Mouse (Mus musculus) liver, embryonic 14.5 days (tissue): ENCODE measurements at regions not wholly inside any gene's neighbourhood (a gene's known extent, or its start where the extent isn't known, plus 50 kb on each side); places are given as distances from the start of the nearest gene placed in this dataset.

Experiments
- ATAC-seq: fragments of 200-750 bp; cut with Nextera tagmentation; 2 replicates; pipeline ENCODE4 v1.8.0; 2017; ENCODE audit warnings: moderate number of reproducible peaks, mild to moderate bottlenecking, moderate library complexity; ENCODE audit not compliant: insufficient read depth
- DNase-seq, 3 experiments: peaks; one replicate each; pipeline ENCODE4 v3.0.0-alpha.2; 2012 to 2013; ENCODE audit warnings: low read depth in 3 of 3, low spot score in 3 of 3
- H3K27ac ChIP-seq: fragments of 300-500 bp; sonication (generic); 2 replicates; pipeline ENCODE4 v1.5.1; 2014; ENCODE audit warnings: moderate library complexity, mild to moderate bottlenecking, control low read depth, inconsistent platforms
- H3K27me3 ChIP-seq: fragments of 300-500 bp; sonication (generic); 2 replicates; pipeline ENCODE4 v1.6.1; 2014; ENCODE audit warnings: mild to moderate bottlenecking, low read length, moderate library complexity; ENCODE audit not compliant: control insufficient read depth, insufficient read depth
- H3K36me3 ChIP-seq: fragments of 300-500 bp; sonication (generic); replicated peaks from 2 replicates; pipeline ENCODE4 v1.6.1; 2014; ENCODE audit warnings: low read depth; ENCODE audit not compliant: control insufficient read depth, insufficient read depth
- H3K4me1 ChIP-seq, 2 experiments: fragments of 200-500 bp in 1 of 2; fragments of 300-500 bp in 1 of 2; sonication (generic) in 1 of 2; replicated peaks; 2 replicates each; pipeline ENCODE4 v1.6.1; 2012 to 2014; ENCODE audit warnings: antibody characterized with exemption in 1 of 2, inconsistent platforms in 1 of 2, low read length in 1 of 2; ENCODE audit not compliant: control insufficient read depth in 2 of 2, insufficient read depth in 2 of 2
- H3K4me2 ChIP-seq: fragments of 300-500 bp; sonication (generic); 2 replicates; pipeline ENCODE4 v1.6.1; 2014; ENCODE audit warnings: low read depth, mild to moderate bottlenecking, control low read depth, moderate library complexity
- H3K4me3 ChIP-seq, 2 experiments: fragments of 200-500 bp in 1 of 2; fragments of 300-500 bp in 1 of 2; sonication (generic) in 1 of 2; 2 replicates each; pipeline ENCODE4 v1.5.1; 2012 to 2014; ENCODE audit warnings: low read depth in 2 of 2, low read length in 2 of 2, mild to moderate bottlenecking in 2 of 2, control low read depth in 1 of 2, inconsistent platforms in 1 of 2, moderate library complexity in 1 of 2; ENCODE audit not compliant: insufficient read depth in 1 of 2
- H3K9ac ChIP-seq: fragments of 300-500 bp; sonication (generic); replicated peaks from 2 replicates; pipeline ENCODE4 v1.6.1; 2014; ENCODE audit warnings: mild to moderate bottlenecking, control low read depth, moderate library complexity
- H3K9me3 ChIP-seq: fragments of 300-500 bp; sonication (generic); 2 replicates; pipeline ENCODE4 v1.6.1; 2016; ENCODE audit warnings: low read length, mixed read lengths; ENCODE audit not compliant: control insufficient read depth
- CTCF ChIP-seq: IDR thresholded peaks from 2 replicates; pipeline ENCODE4 v1.5.1; 2016; ENCODE audit warnings: antibody characterized with exemption, low read depth, control low read depth
- EP300 ChIP-seq: IDR thresholded peaks from 2 replicates; pipeline ENCODE4 v1.6.1; 2016; ENCODE audit warnings: antibody characterized with exemption, low read depth
- WGBS: fragments of 180-500 bp; shearing (Covaris S2); extraction: QIAGEN DNeasy Blood & Tissue Kit; methylation state at CpG from one replicate; pipeline ENCODE4 v1.1.7; 2014; ENCODE audit not compliant: insufficient replicate concordance; 5-methylcytosine and 5-hydroxymethylcytosine counted together

GRCm38 (mm10) chr3:148726596-148727331 lies 263.6 kb downstream of the Adgrl2 start:
- Histone ChIP-seq H3K4me2 (no peak overlapping the region), H3K27ac (no peak overlapping the region), H3K9ac (no peak overlapping the region), H3K36me3 (no peaks in the 10 kb centered on the region), H3K4me3 (no peak overlapping the region), H3K27me3 (no peaks in the 10 kb centered on the region), H3K4me1 (no peaks in the 10 kb centered on the region), H3K9me3 (no peaks in the 10 kb centered on the region)
- WGBS: 27% methylated on average over 10 of the region's 10 CpGs
- ATAC-seq (no peak), DNase-seq (no peak)
- peak; percentile 12; the same call in 1 of the 2 replicates for TF ChIP-seq CTCF
- no peak for TF ChIP-seq EP300

- no peak overlapping the region for H3K4me2 ChIP-seq
- H3K4me1 ChIP-seq: no peaks in the 10 kb centered on the region
- no peaks in the 10 kb centered on the region for H3K27me3 ChIP-seq
- TF ChIP-seq EP300 (no peak), CTCF (no peak)
- no peak overlapping the region for H3K9ac ChIP-seq
- WGBS: 60% methylated on average over 7 of the region's 7 CpGs
- no peak for ATAC-seq
- no peaks in the 10 kb centered on the region for H3K36me3 ChIP-seq
- no peaks in the 10 kb centered on the region for H3K9me3 ChIP-seq
- no peak overlapping the region for H3K4me3 ChIP-seq
- DNase-seq: no peak
- no peak overlapping the region for H3K27ac ChIP-seq
Measured at GRCm38 (mm10) chr3:148696555-148696954, 293.8 kb downstream of the Adgrl2 start.

- no peak for TF ChIP-seq EP300
- TF ChIP-seq CTCF: no peak
- Histone ChIP-seq H3K36me3 (no peaks in the 10 kb centered on the region), H3K27me3 (no peaks in the 10 kb centered on the region), H3K9ac (no peak overlapping the region), H3K27ac (no peak overlapping the region), H3K9me3 (no peaks in the 10 kb centered on the region), H3K4me2 (no peak overlapping the region), H3K4me1 (no peaks in the 10 kb centered on the region), H3K4me3 (no peak overlapping the region)
- no peak for ATAC-seq
- WGBS: 69% methylated on average over 6 of the region's 6 CpGs
- DNase-seq: no peak
Measured at GRCm38 (mm10) chr3:148695453-148695852, 294.9 kb downstream of the Adgrl2 start.

- ATAC-seq: no peak
- H3K4me2 ChIP-seq: no peak overlapping the region
- no peaks in the 10 kb centered on the region for H3K4me1 ChIP-seq
- H3K4me3 ChIP-seq: no peak overlapping the region
- H3K27ac ChIP-seq: no peak overlapping the region
- no peak for TF ChIP-seq EP300
- TF ChIP-seq CTCF: no peak
- H3K36me3 ChIP-seq: no peaks in the 10 kb centered on the region
- DNase-seq: peak in 2 of 3 experiments; percentile 2 to 4
- no peaks in the 10 kb centered on the region for H3K27me3 ChIP-seq
- H3K9ac ChIP-seq: no peak overlapping the region
- no peaks in the 10 kb centered on the region for H3K9me3 ChIP-seq
Measured at GRCm38 (mm10) chr3:148683181-148683580, 307.2 kb downstream of the Adgrl2 start.

- H3K36me3 ChIP-seq: no peaks in the 10 kb centered on the region
- no peaks in the 10 kb centered on the region for H3K4me1 ChIP-seq
- 78% methylated on average over 6 of the region's 6 CpGs for WGBS
- no peak overlapping the region for H3K9ac ChIP-seq
- H3K27ac ChIP-seq: no peak overlapping the region
- no peaks in the 10 kb centered on the region for H3K9me3 ChIP-seq
- no peak for ATAC-seq
- no peak overlapping the region for H3K4me2 ChIP-seq
- no peak for DNase-seq
- H3K27me3 ChIP-seq: no peaks in the 10 kb centered on the region
- TF ChIP-seq CTCF (no peak), EP300 (no peak)
- H3K4me3 ChIP-seq: no peak overlapping the region
Measured at GRCm38 (mm10) chr3:148682445-148682994, 307.8 kb downstream of the Adgrl2 start.
